Mouse (Mus musculus) v-Abl transformed pro-B cells (cell line): Measurements from ENCODE around the gene Tubgcp5.

ENCODE experiments used
- in situ Hi-C, 2 experiments: fragments of 400-800 bp; cut with MboI; formaldehyde crosslinking; loops; one replicate each; pipeline ENCODE4 v1.15.1; 2025; ENCODE audit not compliant: unreplicated experiment in 2 of 2

The Tubgcp5 gene

GRCm38 (mm10) chr7:55793952-55794603, at the start of gene Tubgcp5:
TSS of gene Tubgcp5 (plus strand) at chr7:55794154.
- in situ Hi-C loops = loop anchor here in 1 of 2 experiments (10.0 kb wide), 1 partner anchor 171 kb away; the partner anchor contains the start of gene Nipa2

DNA sequence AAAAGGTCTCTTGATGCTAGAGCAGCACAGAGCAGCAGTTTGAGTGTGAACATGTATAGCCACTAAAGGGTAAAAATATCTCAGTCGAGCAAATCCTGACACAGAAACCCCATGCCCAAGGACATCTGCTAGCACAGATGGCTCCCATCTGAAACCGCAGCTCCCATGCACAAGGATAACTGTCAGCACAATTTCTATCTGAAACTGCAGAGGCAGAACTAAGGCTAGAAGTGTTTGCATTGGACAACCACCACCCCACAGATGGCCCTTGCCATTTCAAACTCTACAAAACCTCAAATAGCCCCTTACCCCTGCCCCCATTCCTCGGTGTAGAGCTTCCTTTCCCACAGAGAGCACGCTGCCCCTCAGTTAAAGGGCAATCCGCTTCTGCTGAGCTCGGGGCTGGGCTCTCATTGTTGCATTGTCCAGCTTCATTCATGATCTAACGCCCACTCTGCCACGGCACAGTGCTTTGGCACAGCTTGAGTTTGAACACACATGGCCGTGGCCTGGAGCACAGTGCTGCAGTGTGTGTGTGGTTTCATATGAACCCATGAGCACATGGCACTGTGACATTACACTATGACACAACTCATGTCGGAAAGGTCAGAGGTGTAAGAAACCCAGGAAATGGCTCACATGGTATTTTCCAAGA, 49.3 kb upstream of the Tubgcp5 start:
- in situ Hi-C loops = loop anchor here in 1 of 2 experiments (5.0 kb wide), 1 partner anchor 38 kb away; no protein-coding TSS in a partner anchor

DNA sequence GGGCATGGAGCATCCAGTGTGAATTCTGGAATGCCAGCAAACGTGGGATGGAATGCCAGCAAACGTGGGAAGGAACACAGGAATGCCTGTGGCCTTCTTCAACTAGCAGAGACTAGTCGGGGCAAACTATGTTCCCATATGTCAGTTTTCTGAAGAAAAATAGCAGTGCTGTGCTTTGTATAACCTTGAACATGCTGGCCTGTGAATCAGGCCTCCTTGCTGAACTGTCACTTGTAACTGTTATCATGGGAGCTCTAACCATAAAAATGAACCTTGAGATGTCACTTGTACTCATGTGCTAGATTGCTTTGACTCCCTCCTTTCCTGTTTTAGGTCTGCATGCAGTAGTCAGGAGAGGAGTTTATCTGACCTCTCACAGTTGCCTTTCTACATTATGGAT, 43.1 kb upstream of the Tubgcp5 start:
- in situ Hi-C loops = no loop called here

DNA sequence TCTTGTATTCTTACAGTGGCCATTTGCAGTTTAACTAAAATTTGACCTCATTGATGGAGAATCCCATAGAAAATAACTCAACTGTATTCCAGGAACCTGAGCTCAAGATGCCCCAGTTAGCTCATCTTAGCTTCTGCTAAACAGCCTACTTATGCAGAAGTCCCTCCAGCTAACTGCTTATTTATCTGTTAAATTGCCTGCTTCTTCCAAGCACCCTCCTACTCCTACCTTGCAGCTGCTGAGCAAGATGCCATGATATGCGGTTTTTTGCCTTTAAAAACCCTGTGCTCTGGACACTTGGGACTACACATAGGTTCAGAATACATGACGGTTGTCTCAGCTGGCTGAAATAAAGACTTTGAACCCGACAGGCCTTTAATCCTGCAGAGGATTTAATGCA, 34.6 kb upstream of the Tubgcp5 start:
- in situ Hi-C loops = no loop called here

DNA sequence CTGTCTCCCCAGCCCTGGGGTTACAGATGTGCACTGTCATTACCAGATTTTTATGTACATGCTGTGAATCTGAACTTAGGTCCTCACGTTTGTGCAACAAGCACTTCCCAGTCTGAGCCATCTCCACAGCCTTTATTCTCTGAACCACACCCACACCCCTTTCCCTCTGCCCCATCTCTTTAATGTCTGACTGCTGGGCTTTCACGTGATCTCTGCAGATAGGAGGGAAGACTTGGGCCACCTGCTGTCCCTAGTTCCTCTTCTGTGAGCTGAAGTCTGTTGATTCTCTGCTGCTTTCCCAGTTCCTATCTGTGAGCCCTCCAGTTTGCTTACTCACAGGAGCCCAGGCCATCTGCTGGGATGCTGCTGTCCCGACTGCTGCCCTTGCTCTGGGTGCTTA, 26.0 kb upstream of the Tubgcp5 start, which contains the start of gene Siglech:
TSS of gene Siglech (plus strand) at position 253 of the 400 bp plus-strand sequence.
- in situ Hi-C loops = no loop called here

DNA sequence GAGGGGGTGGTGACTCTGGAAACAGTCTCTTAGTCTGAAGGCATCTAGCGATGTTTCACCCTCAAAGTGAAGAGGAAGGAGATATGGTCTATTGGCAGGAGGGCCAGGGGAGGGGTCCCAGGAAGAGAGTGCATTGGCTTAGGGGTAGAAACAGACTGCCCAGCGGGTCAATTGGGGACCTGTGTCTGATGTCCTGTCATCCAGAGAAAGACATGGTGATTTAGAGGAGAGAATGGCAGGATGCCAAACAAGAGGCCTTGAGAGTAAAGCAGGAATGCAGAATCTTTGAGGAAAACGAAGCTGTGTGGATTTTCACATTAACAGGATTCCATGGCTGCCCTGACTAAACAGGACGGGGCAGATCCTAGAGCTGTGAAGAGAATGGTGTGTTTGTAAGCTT, 13.9 kb upstream of the Tubgcp5 start:
- in situ Hi-C loops = loop anchor here in 1 of 2 experiments (5.0 kb wide), 1 partner anchor 38 kb away; no protein-coding TSS in a partner anchor

- in situ Hi-C loops = loop anchor here in 1 of 2 experiments (5.0 kb wide), 1 partner anchor 40 kb away; no protein-coding TSS in a partner anchor
These were observed 11.5 kb upstream of the Tubgcp5 start for GRCm38 (mm10) chr7:55782493-55782892.

- in situ Hi-C loops = loop anchor here in 1 of 2 experiments (5.0 kb wide), 1 partner anchor 42 kb away; no protein-coding TSS in a partner anchor
These were observed 9.4 kb upstream of the Tubgcp5 start for GRCm38 (mm10) chr7:55784580-55784979.

DNA sequence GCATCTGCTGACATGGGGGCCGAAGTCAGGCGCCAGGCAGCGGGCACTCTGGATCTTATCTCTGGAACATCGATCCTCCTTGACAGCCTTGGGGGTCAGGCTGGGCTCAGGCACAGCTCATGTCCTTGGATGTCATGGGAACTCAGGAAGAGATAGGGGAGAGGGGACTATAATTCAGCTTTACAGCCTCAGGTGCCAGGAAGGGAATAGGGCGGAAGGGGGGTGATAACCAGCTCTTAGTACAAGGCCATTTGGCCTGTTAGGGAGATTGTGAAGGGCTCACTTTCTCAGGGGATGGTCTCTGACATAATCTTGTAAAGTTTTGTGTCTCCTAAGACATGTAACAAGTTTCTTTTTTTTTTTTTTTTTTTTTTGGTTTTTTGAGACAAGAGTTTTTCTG, 3.4 kb upstream of the Tubgcp5 start:
- in situ Hi-C loops = loop anchor here in 1 of 2 experiments (10.0 kb wide), 1 partner anchor 174 kb away; the partner anchor contains the start of gene Nipa2

- in situ Hi-C loops = loop anchor here in 1 of 2 experiments (10.0 kb wide), 1 partner anchor 173 kb away; the partner anchor contains the start of gene Nipa2
These were observed 1.7 kb upstream of the Tubgcp5 start for GRCm38 (mm10) chr7:55792280-55792679.

GRCm38 (mm10) chr7:55793236-55793951, 560 bp upstream of the Tubgcp5 start:
- in situ Hi-C loops = loop anchor here in 1 of 2 experiments (10.0 kb wide), 1 partner anchor 171 kb away; the partner anchor contains the start of gene Nipa2

GRCm38 (mm10) chr7:55799981-55800380, 6.0 kb downstream of the Tubgcp5 start:
- in situ Hi-C loops = loop anchor here (10.0 kb wide), 2 partner anchors 165 to 305 kb away; partner anchors contain the start of gene Nipa2 (in 1 of the 2)

- in situ Hi-C loops = loop anchor here in 1 of 2 experiments (10.0 kb wide), 2 partner anchors 295 to 395 kb away; no protein-coding TSS in a partner anchor
These were observed 16.0 kb downstream of the Tubgcp5 start for GRCm38 (mm10) chr7:55809967-55810366.

GRCm38 (mm10) chr7:55824468-55824867, 30.5 kb downstream of the Tubgcp5 start:
- in situ Hi-C loops = no loop called here

DNA sequence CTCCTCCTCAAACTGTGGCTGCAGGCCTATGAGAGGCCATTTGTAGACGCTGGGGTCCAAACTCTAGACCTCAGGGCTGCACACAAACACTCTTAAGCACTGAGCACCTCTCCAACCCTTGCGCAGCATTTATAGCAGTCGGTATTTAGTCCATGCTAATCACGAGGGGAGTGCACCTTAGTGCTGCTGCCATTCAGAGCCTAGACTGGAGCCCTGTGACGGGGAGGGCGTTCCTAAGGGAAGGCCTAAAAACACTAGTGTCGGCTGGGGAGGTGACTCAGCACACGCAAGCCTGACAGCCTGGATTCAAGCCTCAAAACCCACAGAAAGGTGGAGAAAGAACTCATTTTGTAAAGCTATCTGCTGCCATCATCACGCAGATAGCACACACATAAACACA, 33.6 kb downstream of the Tubgcp5 start:
- in situ Hi-C loops = no loop called here

GRCm38 (mm10) chr7:55836877-55837276, 42.9 kb downstream of the Tubgcp5 start:
- in situ Hi-C loops = no loop called here

GRCm38 (mm10) chr7:55841445-55841844, 47.5 kb downstream of the Tubgcp5 start, which contains the start of gene Cyfip1:
TSS of gene Cyfip1 (plus strand) at chr7:55841745.
- in situ Hi-C loops = no loop called here

DNA sequence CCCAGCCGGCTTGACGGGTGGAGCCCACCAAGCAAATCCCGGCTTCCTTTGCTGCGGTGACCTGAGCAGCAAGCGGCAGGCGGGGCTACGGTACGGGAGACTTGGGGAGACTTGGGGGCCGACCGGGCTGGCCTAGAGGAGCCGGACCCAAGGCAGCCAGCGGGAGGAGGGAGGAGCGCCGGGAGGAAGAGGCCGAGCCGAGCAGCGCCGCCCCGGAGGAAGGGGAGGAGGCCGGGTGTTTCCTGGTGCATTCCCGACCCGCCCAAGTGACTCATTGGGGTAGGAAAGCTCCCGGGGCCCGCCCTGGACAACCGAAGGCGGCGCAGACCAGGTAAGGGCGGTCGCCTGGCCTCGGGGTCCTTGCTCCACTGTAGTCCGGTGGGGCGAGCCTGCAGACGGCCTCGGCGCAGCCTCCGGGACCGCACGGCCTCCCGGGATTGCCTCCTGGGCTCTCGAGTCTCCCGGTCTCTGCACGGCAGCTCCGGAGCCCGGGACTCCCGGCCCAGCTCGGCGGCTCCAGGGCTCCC, 48.1 kb downstream of the Tubgcp5 start:
- in situ Hi-C loops = no loop called here

- in situ Hi-C loops = no loop called here
These were observed 48.7 kb downstream of the Tubgcp5 start for GRCm38 (mm10) chr7:55842504-55843152.
